9 mouse cellular contexts compared by ENCODE assay signal in the genomic region with DNA sequence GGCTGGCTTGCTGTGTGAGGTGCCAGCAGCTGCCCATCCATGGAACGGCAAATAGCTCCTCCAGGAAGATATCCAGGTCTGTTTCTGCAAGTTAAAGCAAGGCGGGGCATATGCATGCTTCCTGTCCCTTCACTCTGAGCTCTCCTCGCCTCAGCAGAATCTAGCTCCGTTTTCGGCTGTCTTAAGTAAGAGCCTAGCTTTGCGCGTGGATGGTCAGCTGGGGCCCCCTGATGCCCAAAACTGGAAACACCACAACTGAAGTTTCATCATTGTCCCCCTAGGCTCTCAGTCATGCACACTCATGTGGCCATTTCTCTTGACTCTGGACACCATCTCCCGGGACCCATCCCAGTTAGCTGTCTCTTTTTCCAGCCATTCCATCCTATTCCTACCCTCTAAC. TPM values are rescaled to one million over a fixed set of nuclear protein-coding genes. Genes with fewer than 3 reads are reported as not detected.
A peak's percentile ranks its signal among the peaks of the same experiment; 100 is the strongest.
DNase-seq lines count a peak whose midpoint lies in the region; ATAC-seq and TF ChIP-seq lines count a peak whose summit lies in the region.
"Had no signal": no experiment of that assay in that cellular context is flagged by ENCODE, and none has a peak within 500 bp of the region (broad histone marks: within the 10 kb centered on the region; RNA-seq: fewer than 3 reads in every experiment).

No protein-coding gene starts in this region.

- no peaks in the 10 kb centered on the region for H3K9me3 ChIP-seq in forebrain, embryonic 10.5 days
- H3K9me3 ChIP-seq in forebrain, embryonic 15.5 days: no peaks in the 10 kb centered on the region
- H3K9me3 ChIP-seq: heart, embryonic 15.5 days had no signal

- DNase-seq in forebrain, embryonic 10.5 days (ENCODE audit: extremely low spot score, low spot score): peak; percentile 21
- peak; percentile 73 for DNase-seq in embryo, embryonic 10 days (ENCODE audit: low spot score)
- DNase-seq in heart, postnatal 36 days: peak; percentile 25 to 34
- peak; percentile 45 for DNase-seq in left cerebral cortex, postnatal 4 days

- H3K27me3 ChIP-seq in forebrain, embryonic 10.5 days (ENCODE audit: poor library complexity, severe bottlenecking): no peaks in the 10 kb centered on the region
- H3K27me3 ChIP-seq in forebrain, embryonic 15.5 days: no peaks in the 10 kb centered on the region
- H3K27me3 ChIP-seq in C2C12 (ENCODE audit: control insufficient read depth, insufficient read depth, insufficient read length) (peaks cover 16% of the 10 kb centered on the region), myocyte (ENCODE audit: control insufficient read depth, insufficient read depth, insufficient read length) (peaks cover 5% of the 10 kb centered on the region)
- H3K27me3 ChIP-seq: heart, embryonic 15.5 days had no signal

- H3K9ac ChIP-seq in forebrain, embryonic 15.5 days (replicated peaks): no peak overlapping the region
- H3K9ac ChIP-seq: heart, embryonic 15.5 days had no signal

- H3K4me3 ChIP-seq in forebrain, embryonic 10.5 days: no peak overlapping the region
- H3K4me3 ChIP-seq in forebrain, embryonic 15.5 days: no peak overlapping the region
- no peak overlapping the region for H3K4me3 ChIP-seq in C2C12 (ENCODE audit: insufficient read depth, poor library complexity, severe bottlenecking)
- no peak overlapping the region for H3K4me3 ChIP-seq in myocyte
- H3K4me3 ChIP-seq: heart, embryonic 15.5 days had no signal

- no peaks in the 10 kb centered on the region for H3K79me2 ChIP-seq in C2C12 (ENCODE audit: control insufficient read depth, insufficient read depth)
- no peaks in the 10 kb centered on the region for H3K79me2 ChIP-seq in myocyte (ENCODE audit: control insufficient read depth, insufficient read depth)

- no peaks in the 10 kb centered on the region for H3K36me3 ChIP-seq in forebrain, embryonic 10.5 days (replicated peaks)
- no peaks in the 10 kb centered on the region for H3K36me3 ChIP-seq in forebrain, embryonic 15.5 days
- H3K36me3 ChIP-seq in C2C12 (ENCODE audit: control insufficient read depth, insufficient read depth) (no peaks in the 10 kb centered on the region), myocyte (ENCODE audit: control insufficient read depth, insufficient read depth) (no peaks in the 10 kb centered on the region)
- H3K36me3 ChIP-seq: heart, embryonic 15.5 days had no signal

- ATAC-seq in forebrain, embryonic 15.5 days (replicated peaks): no peak
- no peak for ATAC-seq in monocyte, adult 5-6 weeks (replicated peaks; ENCODE audit: insufficient number of reproducible peaks, low FRiP score, low TSS enrichment, poor library complexity, severe bottlenecking)

- 40% methylated on average over 8 of the region's 8 CpGs for WGBS in forebrain, embryonic 10.5 days
- WGBS in forebrain, embryonic 15.5 days: 41% methylated on average over 8 of the region's 8 CpGs

- TF ChIP-seq CTCF in C2C12 (IDR thresholded peaks at IDR 0.05; ENCODE audit: control insufficient read depth, insufficient read depth, insufficient read length): peak; percentile 30

- 0 out of 2 replicates have a peak, but pooled peaks cover 5% of the 10 kb centered on the region for H3K4me1 ChIP-seq in forebrain, embryonic 10.5 days
- H3K4me1 ChIP-seq in forebrain, embryonic 15.5 days: no peaks in the 10 kb centered on the region
- H3K4me1 ChIP-seq: heart, embryonic 15.5 days had no signal

- no peak overlapping the region for H3K27ac ChIP-seq in forebrain, embryonic 10.5 days
- H3K27ac ChIP-seq in forebrain, embryonic 15.5 days (replicated peaks): no peak overlapping the region
- H3K27ac ChIP-seq: heart, embryonic 15.5 days had no signal

- H3ac ChIP-seq in C2C12 (ENCODE audit: control insufficient read depth, insufficient read length, low read depth) (no peak overlapping the region), myocyte (ENCODE audit: control insufficient read depth, insufficient read length) (no peak overlapping the region)

- intact Hi-C loops in heart, postnatal 36 days (cut with DNase I): loop anchor here (2.0 kb wide), 1 partner anchor 273 kb away; no protein-coding TSS in a partner anchor
- intact Hi-C loops in left cerebral cortex, postnatal 4 days (cut with DNase I): no loop called here

- no peaks in the 10 kb centered on the region for H3K79me3 ChIP-seq in C2C12 (ENCODE audit: low read depth)

- TF ChIP-seq POLR2A in myocyte (IDR thresholded peaks at IDR 0.05; ENCODE audit: insufficient read length, low read depth): no peak

- no peak overlapping the region for H3K4me2 ChIP-seq in forebrain, embryonic 15.5 days (replicated peaks)
- H3K4me2 ChIP-seq in myocyte (ENCODE audit: low read depth): peak overlapping the region; percentile 46
- H3K4me2 ChIP-seq: heart, embryonic 15.5 days had no signal

TF ChIP-seq in C2C12, 6 proteins besides CTCF, POLR2A, EP300 and RAD21:
- TF ChIP-seq MAX (IDR thresholded peaks at IDR 0.05) (no peak), FOSL1 (IDR thresholded peaks at IDR 0.05; ENCODE audit: insufficient read depth, low read length, poor library complexity, severe bottlenecking) (no peak), MYOG (IDR thresholded peaks at IDR 0.05; ENCODE audit: control insufficient read depth, extremely low read depth, insufficient read length) (no peak), CEBPB (IDR thresholded peaks at IDR 0.05; ENCODE audit: low read depth) (no peak), MYOD1 (IDR thresholded peaks at IDR 0.05; ENCODE audit: control insufficient read depth, insufficient read length, low read depth) (no peak), USF1 (IDR thresholded peaks at IDR 0.05; ENCODE audit: low read depth) (no peak)
TF ChIP-seq in C2C12: peak in this region for 0.

TF ChIP-seq in myocyte, 11 proteins besides CTCF, POLR2A, EP300 and RAD21:
- no peak for TF ChIP-seq MAX (IDR thresholded peaks at IDR 0.05; ENCODE audit: low read depth)
- no peak for TF ChIP-seq POLR2AphosphoS2 (IDR thresholded peaks at IDR 0.05; ENCODE audit: insufficient read length, low read depth)
- TF ChIP-seq TCF12 (IDR thresholded peaks at IDR 0.05; ENCODE audit: insufficient read depth, poor library complexity, severe bottlenecking): no peak
- no peak for TF ChIP-seq REST (IDR thresholded peaks at IDR 0.05; ENCODE audit: insufficient read depth, insufficient read length)
- no peak for TF ChIP-seq SRF (IDR thresholded peaks at IDR 0.05; ENCODE audit: control insufficient read depth, insufficient read length, low read depth)
- no peak for TF ChIP-seq MYOG (IDR thresholded peaks at IDR 0.05; ENCODE audit: control insufficient read depth in 1 of 3, insufficient read depth in 1 of 3, insufficient read length in 2 of 3, low read depth in 2 of 3)
- TF ChIP-seq TCF3 (IDR thresholded peaks at IDR 0.05; ENCODE audit: insufficient read length, low read depth): no peak
- no peak for TF ChIP-seq CEBPB (IDR thresholded peaks at IDR 0.05; ENCODE audit: insufficient read depth, poor library complexity, severe bottlenecking)
- no peak for TF ChIP-seq USF1 (IDR thresholded peaks at IDR 0.05; ENCODE audit: low read depth)
- TF ChIP-seq E2F4 (IDR thresholded peaks at IDR 0.05; ENCODE audit: insufficient read depth): no peak
- no peak for TF ChIP-seq MYOD1 (IDR thresholded peaks at IDR 0.05; ENCODE audit: control insufficient read depth in 1 of 3, insufficient read length in 2 of 3, low read depth in 2 of 3)

RNA-seq across cellular contexts. Expression of a gene that starts 34.3 kb away (rescaled TPM):
- polyA plus RNA-seq in forebrain, embryonic 10.5 days (2016; fragmentation: Nextera tagmentation; extraction: Ambion mirVana): 34.9 and 36.0 TPM in 2 replicates
- polyA plus RNA-seq in forebrain, embryonic 15.5 days (2015; fragmentation: Nextera tagmentation; extraction: Ambion mirVana): 60.2 and 64.0 TPM in 2 replicates
- polyA plus RNA-seq in C2C12 (2012; fragmentation: generic; extraction: Trizol) (20.1 TPM), myocyte (2012; fragmentation: generic; extraction: Trizol) (21.8 TPM)
- 10 to 100 TPM; 27.4 to 29.7 TPM for total RNA-seq in heart, postnatal 36 days (2021)
- 10 to 100 TPM; 79.4 to 83.8 TPM for total RNA-seq in left cerebral cortex, postnatal 4 days (2021)
- 81.4 to 101 TPM (median 99.5 TPM) in 3 replicates for total RNA-seq in monocyte, adult 5-6 weeks (2017)

Comparison
In these comparisons a context has a peak if more than half of its experiments do, and no peak if none do; other contexts are left out.
1. DNase-seq: peak in every context shown above with its lines; median percentile 73 in embryo, embryonic 10 days; 45 in left cerebral cortex, postnatal 4 days; 30 in heart, postnatal 36 days; 21 in forebrain, embryonic 10.5 days.